Mouse (Mus musculus) G1E (cell line): Measurements from ENCODE around the gene Creg2. TPM values are rescaled to one million over a fixed set of nuclear protein-coding genes. Genes with fewer than 3 reads are reported as not detected.

Source experiments
- ATAC-seq: 2 replicates; pipeline ENCODE4 v1.8.0; 2016; ENCODE audit warnings: mild to moderate bottlenecking; ENCODE audit not compliant: insufficient number of reproducible peaks, poor library complexity, low FRiP score, severe bottlenecking; ENCODE audit errors: extremely low read depth
- DNase-seq: peaks from one replicate; pipeline ENCODE4 v3.0.0; 2012; ENCODE audit warnings: low spot score
- H3K27me3 ChIP-seq: 2 replicates; pipeline ENCODE4 v1.6.1; 2012; ENCODE audit warnings: mild to moderate bottlenecking, low read length, inconsistent platforms; ENCODE audit not compliant: insufficient read depth
- H3K36me3 ChIP-seq: replicated peaks from 2 replicates; pipeline ENCODE3; 2012; ENCODE audit warnings: mild to moderate bottlenecking, inconsistent platforms
- H3K4me1 ChIP-seq: 2 replicates; pipeline ENCODE4 v1.6.1; 2012; ENCODE audit warnings: low read depth, low read length, inconsistent platforms, mixed read lengths; ENCODE audit not compliant: insufficient read depth
- H3K4me3 ChIP-seq: 2 replicates; pipeline ENCODE4 v1.5.1; 2012; ENCODE audit warnings: low read depth, mild to moderate bottlenecking, inconsistent platforms, low read length, moderate library complexity, mixed read lengths
- H3K9me3 ChIP-seq: replicated peaks from 2 replicates; pipeline ENCODE4 v1.6.1; 2012; ENCODE audit warnings: inconsistent platforms
- CTCF ChIP-seq: IDR thresholded peaks from 2 replicates; pipeline ENCODE4 v1.5.1; 2012; ENCODE audit warnings: low read depth, low read length, inconsistent platforms, mixed read lengths
- GATA1 ChIP-seq: IDR thresholded peaks from 2 replicates; pipeline ENCODE4 v1.6.1; 2012; ENCODE audit warnings: borderline replicate concordance, low read length, inconsistent platforms, mixed read lengths
- GATA2 ChIP-seq: IDR thresholded peaks from 2 replicates; pipeline ENCODE4 v1.6.1; 2012; ENCODE audit warnings: low read depth, low read length, inconsistent platforms, borderline replicate concordance
- POLR2AphosphoS5 ChIP-seq: IDR thresholded peaks from 2 replicates; pipeline ENCODE4 v1.6.1; 2012; ENCODE audit warnings: low read depth, low read length, inconsistent platforms; ENCODE audit not compliant: insufficient replicate concordance
- TAL1 ChIP-seq: conservative IDR thresholded peaks from 2 replicates; pipeline ENCODE4 v1.6.1; 2012; ENCODE audit warnings: low read depth, low read length, inconsistent platforms, mixed read lengths
- polyA plus RNA-seq: library from polyadenylated mRNA; stranded (reverse); fragments of >175 nt; gene quantifications from 2 replicates; pipeline ENCODE4 v1.2.3, GENCODE M21; 2012
- total RNA-seq, 2 experiments: library from RNA; stranded (forward) in 1 of 2; stranded (reverse) in 1 of 2; fragments of 200-1000 nt in 1 of 2; fragments of >200 nt in 1 of 2; fragmentation: Nextera tagmentation in 1 of 2; gene quantifications; 2 replicates each; pipeline ENCODE4 v1.2.3; 2014 to 2017

The Creg2 gene
- total and polyA plus RNA-seq, 3 experiments: 0.05 TPM; not detected in 2

DNA sequence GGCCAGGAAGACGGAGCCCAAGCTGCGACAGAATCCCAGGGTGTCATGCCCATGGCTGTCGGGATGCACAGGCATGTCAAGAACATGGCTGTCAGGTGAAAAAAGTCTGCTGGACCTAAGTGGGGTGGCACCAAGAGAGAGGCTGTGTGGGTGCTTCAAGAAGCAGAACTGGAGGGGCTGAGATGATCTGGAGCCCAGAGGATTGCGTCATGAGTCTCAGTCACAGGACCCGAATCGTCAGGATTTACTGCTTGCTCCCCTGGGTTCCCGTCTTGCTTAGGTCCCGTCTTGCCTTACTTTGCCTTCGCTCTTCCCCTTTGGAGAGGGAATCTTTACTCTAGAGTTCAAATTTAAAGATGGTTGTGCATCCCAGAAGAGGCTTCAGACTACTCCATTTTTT lies 68.1 kb downstream of the Creg2 start:
- ATAC-seq: no peak
- no peak for DNase-seq

DNA sequence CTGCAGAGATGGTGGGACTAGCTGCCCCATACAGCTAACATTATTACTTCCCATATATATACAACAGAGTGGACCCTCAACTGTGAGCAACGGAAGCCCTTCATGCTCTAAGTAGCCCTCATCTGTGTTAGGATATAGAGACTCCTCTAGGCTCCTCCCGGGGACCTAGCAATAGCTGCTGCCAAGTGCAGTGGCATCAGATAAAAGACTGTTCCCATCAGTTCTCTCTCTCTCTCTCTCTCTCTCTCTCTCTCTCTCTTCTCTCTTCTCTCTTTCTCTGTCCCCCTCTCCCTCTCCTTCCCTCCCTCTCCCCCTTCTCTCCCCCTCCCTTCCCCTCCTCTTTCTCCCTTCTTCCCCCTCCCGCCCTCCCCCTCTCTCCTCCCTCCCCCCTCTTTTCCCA lies 70.1 kb downstream of the Creg2 start:
- Histone ChIP-seq H3K4me3 (no peak overlapping the region), H3K9me3 (no peaks in the 10 kb centered on the region), H3K27me3 (peaks cover 41% of the 10 kb centered on the region), H3K36me3 (no peaks in the 10 kb centered on the region), H3K4me1 (peaks cover 47% of the 10 kb centered on the region)
- TF ChIP-seq GATA2: no peak
- TF ChIP-seq TAL1: no peak
- no peak for TF ChIP-seq CTCF
- TF ChIP-seq POLR2AphosphoS5: no peak
- TF ChIP-seq GATA1: no peak
- DNase-seq: no peak
- ATAC-seq: no peak

More for the DNA sequence above, 68.1 kb downstream of the Creg2 start:
- Histone ChIP-seq H3K9me3 (no peaks in the 10 kb centered on the region), H3K27me3 (peaks cover 41% of the 10 kb centered on the region), H3K36me3 (no peaks in the 10 kb centered on the region), H3K4me1 (peaks cover 38% of the 10 kb centered on the region), H3K4me3 (no peak overlapping the region)
- TF ChIP-seq GATA2: no peak
- TF ChIP-seq GATA1: no peak
- TF ChIP-seq POLR2AphosphoS5: no peak
- no peak for TF ChIP-seq CTCF
- no peak for TF ChIP-seq TAL1

DNA sequence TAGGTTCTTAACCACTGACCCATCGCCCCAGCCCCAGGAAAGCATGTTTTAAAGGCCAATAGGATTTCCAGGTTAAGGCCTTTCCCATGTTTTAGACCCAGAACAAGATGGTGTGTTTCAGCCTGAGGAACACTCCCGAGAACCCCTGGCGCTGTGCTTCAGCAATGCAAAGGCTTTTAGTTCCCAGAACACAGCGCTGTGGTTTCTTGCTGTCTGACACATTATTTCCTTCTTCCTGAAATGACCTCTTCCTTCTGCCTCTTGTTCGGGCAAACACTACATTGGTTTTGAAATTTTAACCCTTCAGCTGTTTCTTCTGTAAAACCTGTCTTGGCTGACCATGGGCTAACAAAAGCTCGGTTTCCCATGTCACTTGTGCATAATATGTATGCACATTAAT lies 72.1 kb downstream of the Creg2 start:
- no peak for ATAC-seq
- Histone ChIP-seq H3K36me3 (peaks cover 4% of the 10 kb centered on the region), H3K27me3 (peaks cover 22% of the 10 kb centered on the region), H3K9me3 (no peaks in the 10 kb centered on the region), H3K4me1 (peaks cover 57% of the 10 kb centered on the region), H3K4me3 (no peak overlapping the region)
- TF ChIP-seq CTCF (no peak), POLR2AphosphoS5 (no peak), GATA2 (no peak), GATA1 (no peak), TAL1 (no peak)
- DNase-seq: no peak

DNA sequence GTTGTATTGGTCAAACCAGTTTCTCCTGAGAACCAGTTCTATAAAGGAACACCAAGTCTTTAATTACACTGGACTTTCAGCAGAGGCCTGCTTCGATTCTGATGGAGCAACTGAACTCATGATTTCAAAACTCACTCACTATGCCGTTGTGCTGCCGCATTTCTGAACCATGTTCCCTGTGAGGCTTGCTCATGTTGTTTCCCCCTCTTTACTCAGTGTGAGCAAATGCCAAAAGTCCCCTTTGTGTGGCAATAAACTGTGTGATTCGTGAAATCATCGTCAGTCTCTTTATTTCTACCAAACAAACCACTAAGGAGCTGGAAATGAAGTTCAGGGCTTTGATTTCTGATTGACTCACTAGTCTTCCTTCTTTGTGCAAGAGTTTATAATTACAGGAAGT lies 72.8 kb downstream of the Creg2 start:
- peaks cover 18% of the 10 kb centered on the region for H3K27me3 ChIP-seq
- no peaks in the 10 kb centered on the region for H3K9me3 ChIP-seq
- TF ChIP-seq TAL1: no peak
- no peak for TF ChIP-seq GATA1
- no peak for DNase-seq
- ATAC-seq: no peak
- peaks cover 63% of the 10 kb centered on the region for H3K4me1 ChIP-seq
- no peak overlapping the region for H3K4me3 ChIP-seq
- H3K36me3 ChIP-seq: peaks cover 4% of the 10 kb centered on the region

DNA sequence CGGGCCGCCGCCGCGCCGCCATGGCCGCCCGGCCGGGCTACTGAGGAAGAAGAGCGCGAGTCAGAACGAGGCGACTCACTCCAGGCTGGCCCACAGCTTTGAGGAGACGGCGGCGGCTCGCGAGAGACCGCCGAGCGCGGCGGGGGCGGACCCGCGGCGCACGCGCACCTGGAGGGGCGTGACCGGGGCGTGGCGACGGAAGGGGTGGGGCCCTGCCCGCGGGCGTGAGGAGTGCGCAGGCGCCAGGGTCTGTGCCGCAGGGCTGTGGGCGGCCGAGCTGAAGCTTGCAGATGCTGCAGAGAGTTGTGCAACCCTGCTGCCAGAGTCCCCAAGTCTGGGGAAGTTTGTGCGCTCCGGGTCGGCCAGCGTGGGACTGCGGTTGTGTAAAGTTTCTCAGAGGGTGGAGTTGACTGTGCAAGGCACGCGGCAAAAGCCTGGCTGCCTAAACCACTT lies 74.0 kb downstream of the Creg2 start, which contains the start of gene Rnf149:
Gene Rnf149 (minus strand): TSS at position 153 of the 453 bp plus-strand sequence.
- no peak for TF ChIP-seq POLR2AphosphoS5
- DNase-seq (peak; percentile 94), ATAC-seq (peak; percentile 74)
- Histone ChIP-seq H3K4me3 (peak within 1 kb of the TSS; percentile 87), H3K9me3 (no peaks in the 10 kb centered on the region), H3K27me3 (peaks cover 8% of the 10 kb centered on the region), H3K36me3 (peaks cover 7% of the 10 kb centered on the region), H3K4me1 (peaks cover 69% of the 10 kb centered on the region)

DNA sequence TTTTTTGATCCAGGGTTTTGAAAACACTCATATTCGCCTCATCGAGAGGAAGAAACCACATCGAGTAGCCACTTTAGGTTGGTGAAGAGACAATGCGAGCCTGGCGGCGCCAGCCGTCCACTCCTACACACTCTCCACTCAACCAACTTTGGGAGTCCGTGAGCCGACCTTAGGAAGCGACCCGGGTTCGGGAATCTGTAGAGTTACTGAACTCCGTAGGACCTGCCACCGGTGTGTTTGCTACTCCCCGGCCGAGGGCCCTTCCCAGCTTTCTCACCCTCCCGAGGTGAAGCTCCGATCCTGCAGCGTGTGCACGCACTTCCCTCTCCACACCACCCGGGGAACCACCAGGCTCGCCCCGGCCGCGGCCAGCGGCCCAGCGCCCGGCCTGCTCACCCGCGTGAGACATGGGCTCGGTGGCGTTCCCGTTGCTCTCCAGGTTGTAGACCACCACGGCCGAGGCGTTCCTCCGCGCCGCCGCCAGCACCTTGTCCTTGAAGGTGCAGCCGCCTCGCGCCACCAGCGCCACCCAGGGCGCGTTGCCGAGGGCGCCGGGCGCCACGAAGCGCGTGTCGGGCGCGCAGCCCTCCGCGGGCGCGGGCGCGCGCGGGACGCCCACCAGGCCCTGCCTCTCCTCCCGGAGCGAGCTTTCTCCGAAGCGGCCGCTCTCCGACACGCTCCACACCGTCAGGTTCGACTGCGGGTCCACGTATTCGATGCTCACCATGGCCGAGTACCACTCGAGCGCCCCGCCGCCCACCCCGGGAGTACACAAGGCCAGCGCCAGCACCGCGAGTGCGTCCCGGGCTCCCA lies 74.6 kb downstream of the Creg2 start:
- no peaks in the 10 kb centered on the region for H3K9me3 ChIP-seq
- peak overlapping the region; percentile 87 for H3K4me3 ChIP-seq
- peak; percentile 71 for DNase-seq
- peaks cover 73% of the 10 kb centered on the region for H3K4me1 ChIP-seq
- H3K27me3 ChIP-seq: peaks cover 2% of the 10 kb centered on the region; the same call in 1 of the 2 replicates
- ATAC-seq: 0 out of 2 replicates have a peak, but pooled peaks have one; percentile 6
- no peak for TF ChIP-seq CTCF
- no peak for TF ChIP-seq TAL1
- no peak for TF ChIP-seq POLR2AphosphoS5
- TF ChIP-seq GATA1: no peak
- TF ChIP-seq GATA2: no peak
- peaks cover 11% of the 10 kb centered on the region for H3K36me3 ChIP-seq
